Mouse (Mus musculus) right cerebral cortex, adult 18-20 months (tissue): Measurements from ENCODE around the gene Tfr2.
A peak's percentile ranks its signal among the peaks of the same experiment; 100 is the strongest.

ENCODE experiments used
- DNase-seq: peaks from one replicate; pipeline ENCODE4 v3.0.0; 2022; ENCODE audit warnings: mixed read lengths

The Tfr2 gene

DNA sequence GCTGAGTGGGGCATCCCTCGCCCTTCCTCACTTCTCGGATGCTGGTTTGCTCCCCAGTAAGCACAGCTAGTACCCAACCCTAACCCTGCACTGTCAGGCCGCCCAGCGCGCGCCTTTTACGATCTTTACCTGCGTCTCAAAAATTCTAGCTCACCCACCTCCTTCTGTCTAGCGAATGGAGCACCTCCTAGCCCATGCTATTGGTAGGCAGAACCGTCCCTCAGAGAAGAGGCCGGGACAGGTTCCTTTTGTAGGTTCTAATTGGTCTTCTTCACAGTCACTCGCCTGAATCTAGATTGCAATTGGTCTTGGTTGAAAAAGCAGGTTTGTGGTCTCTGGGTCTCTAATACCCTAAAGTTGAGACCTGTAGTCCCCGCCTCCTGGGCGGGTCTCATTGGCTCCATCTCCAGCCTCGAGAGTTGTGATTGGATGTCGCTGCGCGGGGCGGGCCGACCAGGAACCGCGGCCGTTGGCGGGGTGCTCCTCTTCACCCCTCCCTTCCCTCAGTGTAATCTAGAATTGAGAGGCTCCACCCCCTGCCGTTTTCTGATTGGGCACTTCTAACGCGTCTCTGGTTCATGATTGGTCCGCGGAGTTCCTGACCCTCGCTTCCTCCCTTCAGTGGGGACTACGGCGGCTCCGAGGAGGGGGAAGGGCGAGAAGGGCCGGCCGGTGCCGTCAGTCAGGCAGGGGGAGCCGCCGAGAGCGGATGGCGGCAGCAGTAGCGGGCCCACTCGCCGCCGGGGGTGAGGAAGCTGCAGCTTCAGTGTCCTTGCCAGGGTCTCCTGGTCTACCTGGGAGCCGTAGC lies 59.1 kb downstream of the Tfr2 start, which contains the start of the genes Fbxo24, Lrch4 and Gm20605:
Gene Fbxo24 (minus strand): TSS at position 505 of the 808 bp plus-strand sequence.
Gene Lrch4 (plus strand): TSS at position 624 of the 808 bp plus-strand sequence.
Gene Gm20605 (plus strand): TSS at position 678 of the 808 bp plus-strand sequence.
- peak; percentile 100 for DNase-seq

DNA sequence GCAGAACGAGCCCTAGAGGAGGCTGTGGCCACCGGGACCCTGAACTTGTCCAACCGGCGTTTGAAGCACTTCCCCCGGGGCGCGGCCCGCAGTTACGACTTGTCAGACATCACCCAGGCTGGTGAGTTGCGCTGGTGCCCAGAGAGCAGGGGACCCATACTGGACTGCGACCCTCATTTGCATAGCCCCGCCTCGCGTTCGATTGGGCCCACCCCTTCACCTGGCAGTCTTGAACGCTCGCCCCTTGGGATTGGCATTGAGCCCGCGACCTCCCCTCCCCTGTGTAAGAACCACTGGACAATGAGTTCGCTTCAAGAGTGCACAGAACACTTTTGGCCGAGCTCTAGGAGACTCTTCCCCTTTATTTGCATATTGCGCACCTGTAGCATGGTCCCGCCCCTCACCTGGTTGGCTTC lies 59.7 kb downstream of the Tfr2 start:
- DNase-seq = no peak

- no peak for DNase-seq
Observed at GRCm38 (mm10) chr5:137629906-137630545, 60.4 kb downstream of the Tfr2 start.

DNA sequence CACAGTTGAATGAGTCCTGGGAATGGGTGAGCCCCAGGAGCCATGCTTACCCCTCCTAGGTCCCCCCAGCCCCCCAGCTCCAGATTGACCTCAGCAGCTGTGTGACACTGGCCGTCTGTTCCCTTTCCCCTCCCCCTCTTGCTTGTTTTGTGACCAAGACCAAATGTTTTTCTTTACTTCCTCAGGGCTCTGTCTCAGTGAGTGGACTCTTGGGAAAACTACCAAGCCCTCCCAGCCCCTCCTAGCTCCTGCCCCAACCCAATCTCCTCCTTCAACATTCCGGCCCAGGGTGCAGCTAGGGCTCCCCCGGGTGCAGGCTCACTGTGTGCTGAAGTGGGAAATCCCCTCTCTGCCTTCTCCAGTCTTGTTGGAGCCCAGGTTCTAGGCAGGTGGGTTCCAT lies 61.0 kb downstream of the Tfr2 start:
- no peak for DNase-seq

- DNase-seq = peak; percentile 37
Observed at GRCm38 (mm10) chr5:137631171-137631570, 61.5 kb downstream of the Tfr2 start.

- no peak for DNase-seq
Observed at GRCm38 (mm10) chr5:137631591-137631990, 62.0 kb downstream of the Tfr2 start.

GRCm38 (mm10) chr5:137633397-137634084 lies 63.9 kb downstream of the Tfr2 start:
- no peak for DNase-seq
